In genomic region chr16:92158461-92159091, GRCm38 (mm10) we compare ENCODE assay signal across 8 mouse cellular contexts.
DNase-seq lines count a peak whose midpoint lies in the region; ATAC-seq and TF ChIP-seq lines count a peak whose summit lies in the region.

No protein-coding gene starts in this region.

- peak overlapping the region; percentile 69 for H3K9ac ChIP-seq in forebrain, postnatal 0 days
- no peak overlapping the region for H3K9ac ChIP-seq in liver, embryonic 15.5 days
- peak overlapping the region; percentile 56 for H3K9ac ChIP-seq in neural tube, embryonic 15.5 days (replicated peaks)

- H3K9me3 ChIP-seq in forebrain, postnatal 0 days (ENCODE audit: low read length) = no peaks in the 10 kb centered on the region
- H3K9me3 ChIP-seq in liver, embryonic 15.5 days (replicated peaks) = no peaks in the 10 kb centered on the region
- H3K9me3 ChIP-seq in neural tube, embryonic 15.5 days (replicated peaks) = no peaks in the 10 kb centered on the region

- peak overlapping the region; percentile 49 for H3K4me3 ChIP-seq in forebrain, postnatal 0 days (ENCODE audit: low read depth, low read length)
- H3K4me3 ChIP-seq in liver, embryonic 15.5 days (replicated peaks) = peak overlapping the region; percentile 32
- peak overlapping the region; percentile 48 for H3K4me3 ChIP-seq in neural tube, embryonic 15.5 days (replicated peaks)

- no peak for ATAC-seq in CD4-positive, CD25-positive, alpha-beta regulatory T cell, adult 4 months
- peak; percentile 98 for ATAC-seq in forebrain, postnatal 0 days
- ATAC-seq in liver, embryonic 15.5 days (ENCODE audit: insufficient read depth) = peak; percentile 79
- ATAC-seq in neural tube, embryonic 15.5 days (ENCODE audit: low FRiP score) = peak; percentile 98

- 4% methylated on average over 29 of the region's 30 CpGs for WGBS in forebrain, postnatal 0 days
- 3% methylated on average over 30 of the region's 30 CpGs for WGBS in liver, embryonic 15.5 days (ENCODE audit: insufficient replicate concordance)
- WGBS in neural tube, embryonic 15.5 days = 4% methylated on average over 26 of the region's 30 CpGs

- no peaks in the 10 kb centered on the region for H3K27me3 ChIP-seq in forebrain, postnatal 0 days (ENCODE audit: insufficient read depth, low read length)
- peaks cover 27% of the 10 kb centered on the region for H3K27me3 ChIP-seq in liver, embryonic 15.5 days
- H3K27me3 ChIP-seq in neural tube, embryonic 15.5 days (replicated peaks) = no peaks in the 10 kb centered on the region

- H3K27ac ChIP-seq in forebrain, postnatal 0 days (ENCODE audit: low read depth, low read length) = peak overlapping the region; percentile 79
- H3K27ac ChIP-seq in liver, embryonic 15.5 days (replicated peaks) = peak overlapping the region; percentile 78
- peak overlapping the region; percentile 87 for H3K27ac ChIP-seq in neural tube, embryonic 15.5 days (replicated peaks)

- TF ChIP-seq CTCF in forebrain, postnatal 0 days (IDR thresholded peaks at IDR 0.05; ENCODE audit: low read depth) = no peak

- H3K36me3 ChIP-seq in forebrain, postnatal 0 days (ENCODE audit: insufficient read depth) = no peaks in the 10 kb centered on the region
- H3K36me3 ChIP-seq in liver, embryonic 15.5 days (replicated peaks) = no peaks in the 10 kb centered on the region
- no peaks in the 10 kb centered on the region for H3K36me3 ChIP-seq in neural tube, embryonic 15.5 days

- peaks cover 13% of the 10 kb centered on the region; the same call in 1 of the 2 replicates for H3K4me1 ChIP-seq in forebrain, postnatal 0 days (ENCODE audit: insufficient read depth)
- no peaks in the 10 kb centered on the region for H3K4me1 ChIP-seq in liver, embryonic 15.5 days (replicated peaks)
- peaks cover 18% of the 10 kb centered on the region for H3K4me1 ChIP-seq in neural tube, embryonic 15.5 days

- H3K4me2 ChIP-seq in forebrain, postnatal 0 days (ENCODE audit: low read depth) = peak overlapping the region; percentile 90
- H3K4me2 ChIP-seq in liver, embryonic 15.5 days = peak overlapping the region; percentile 52
- H3K4me2 ChIP-seq in neural tube, embryonic 15.5 days = peak overlapping the region; percentile 84

- DNase-seq in CD4-positive, CD25-positive, alpha-beta regulatory T cell, adult 2 months (ENCODE audit: low read depth, low spot score) = peak; percentile 7
- DNase-seq in forebrain, postnatal 0 days = peak; percentile 84
- peak; percentile 70 for DNase-seq in heart, postnatal 4 days
- DNase-seq in layer of hippocampus, adult 18-20 months (ENCODE audit: low spot score in 2 of 2) = peak; percentile 74 to 78
- peak; percentile 19 for DNase-seq in thymus, postnatal 25 days

Comparison
In these comparisons a context has a peak if more than half of its experiments do, and no peak if none do; other contexts are left out.
1. DNase-seq: peak in every context shown above with its lines; median percentile 84 in forebrain, postnatal 0 days; 76 in layer of hippocampus, adult 18-20 months; 70 in heart, postnatal 4 days; 19 in thymus, postnatal 25 days; 7 in CD4-positive, CD25-positive, alpha-beta regulatory T cell, adult 2 months.